Mouse (Mus musculus) c-Kit-positive CD71-positive TER-119-positive erythroid progenitor cells, embryonic 14.5 days (primary cell): ENCODE data around the gene Gm10563.
"Not testable (repeated sequence)": the region's sequence is repeated elsewhere in the genome, so short reads cannot be mapped to it uniquely, and the experiment has no call there.

Experiments
- DNase-seq: peaks from one replicate; pipeline ENCODE4 v3.0.0-alpha.2; 2013; ENCODE audit warnings: low spot score

The Gm10563 gene

DNA sequence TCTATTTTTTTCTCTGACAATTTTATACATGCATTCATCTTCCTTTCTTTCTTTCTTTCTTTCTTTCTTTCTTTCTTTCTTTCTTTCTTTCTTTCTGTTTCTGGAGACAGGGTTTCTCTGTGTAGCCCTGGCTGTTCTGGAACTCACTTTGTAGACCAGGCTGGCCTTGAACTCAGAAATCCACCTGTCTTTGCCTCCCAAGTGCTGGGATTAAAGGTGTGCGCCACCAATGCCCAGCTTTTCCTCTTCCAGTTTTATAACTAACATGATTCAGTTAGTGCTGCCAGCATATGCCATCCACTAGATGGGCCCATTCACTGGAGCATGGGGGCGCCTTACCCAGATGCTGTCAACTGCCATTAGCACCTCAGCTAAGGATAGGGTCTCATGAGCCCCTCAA lies at the start of gene Gm10563:
Gene Gm10563 (minus strand): TSS at position 101 of the 400 bp plus-strand sequence.
- DNase-seq, result not testable (repeated sequence)

DNA sequence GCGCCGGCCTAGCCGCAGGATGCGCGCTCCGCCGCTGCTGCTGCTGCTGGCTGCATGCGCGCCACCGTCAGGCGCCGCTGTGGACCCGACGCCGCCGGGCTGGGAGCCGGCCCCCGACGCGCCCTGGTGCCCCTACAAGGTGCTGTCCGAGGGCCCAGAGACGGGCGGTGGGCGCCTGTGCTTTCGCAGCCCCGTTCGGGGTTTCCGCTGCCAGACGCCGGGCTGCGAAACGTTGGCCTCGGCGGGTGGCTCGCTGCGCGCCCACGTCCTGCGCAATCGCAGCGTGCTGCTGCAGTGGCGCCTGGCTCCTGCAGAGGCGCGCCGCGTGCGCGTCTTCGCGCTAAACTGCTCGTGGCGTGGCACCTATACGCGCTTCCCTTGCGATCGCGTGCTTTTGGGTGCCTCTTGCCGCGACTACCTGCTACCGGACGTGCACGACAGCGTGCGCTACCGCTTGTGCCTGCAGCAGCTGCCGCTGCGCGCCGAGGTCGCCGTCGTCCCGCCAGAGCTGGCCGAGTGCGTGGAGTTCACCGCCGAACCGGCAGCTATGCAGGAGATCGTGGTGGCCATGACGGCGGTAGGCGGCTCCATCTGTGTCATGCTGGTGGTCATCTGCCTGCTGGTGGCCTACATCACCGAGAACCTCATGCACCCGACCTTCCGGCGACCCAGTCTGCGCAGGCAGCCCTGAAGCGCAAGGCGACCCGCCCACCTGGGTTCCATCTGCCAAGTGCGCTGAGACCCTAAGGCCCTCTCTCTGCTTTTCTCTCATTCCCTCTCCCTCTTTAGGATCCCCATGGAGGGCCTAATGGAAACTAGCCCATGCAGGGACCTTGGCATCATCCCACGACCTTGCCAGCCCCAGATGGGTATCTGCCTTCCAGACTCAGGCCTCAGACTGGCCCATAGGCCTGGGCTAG lies 49.5 kb upstream of the Gm10563 start:
- no peak for DNase-seq

DNA sequence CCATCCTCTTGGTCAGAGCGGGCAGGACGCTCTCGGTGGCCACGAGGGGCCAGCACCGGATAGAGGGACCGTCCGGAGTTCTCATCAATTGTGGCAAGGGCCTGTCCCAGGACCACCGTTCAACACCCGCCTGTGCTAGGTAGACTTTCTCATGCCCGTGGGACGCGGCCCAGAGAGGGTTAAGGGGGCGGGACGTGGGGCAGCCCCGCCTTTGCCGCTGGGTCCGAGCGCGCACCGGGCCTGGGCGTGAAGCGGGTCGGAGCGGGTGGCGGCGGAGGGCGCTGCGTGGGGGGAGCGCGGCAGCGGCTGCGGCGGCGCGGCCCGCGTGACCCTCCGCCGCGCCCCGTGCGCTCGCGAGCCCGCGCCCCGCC lies 48.9 kb upstream of the Gm10563 start, which contains the start of gene Fndc10:
Gene Fndc10 (plus strand): TSS at position 232 of the 371 bp plus-strand sequence.
- no peak for DNase-seq

DNA sequence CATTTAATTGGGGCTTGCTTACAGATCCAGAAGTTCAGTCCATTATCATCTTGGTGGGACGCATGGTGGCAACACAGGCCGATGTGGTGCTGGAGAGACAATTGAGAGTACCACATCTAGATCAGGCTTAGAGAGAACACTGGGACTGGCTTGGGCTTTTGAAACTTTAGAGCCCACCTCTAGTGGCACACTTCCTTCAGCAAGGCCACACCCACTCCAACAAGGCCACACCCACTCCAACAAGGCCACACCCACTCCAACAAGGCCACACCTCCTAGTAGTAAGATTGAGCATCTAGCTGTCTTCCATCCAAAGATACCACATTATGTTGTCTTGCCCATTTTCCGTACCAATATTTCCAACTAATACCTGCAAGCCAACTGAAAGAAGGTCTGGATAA lies 47.2 kb upstream of the Gm10563 start:
- no peak for DNase-seq

DNA sequence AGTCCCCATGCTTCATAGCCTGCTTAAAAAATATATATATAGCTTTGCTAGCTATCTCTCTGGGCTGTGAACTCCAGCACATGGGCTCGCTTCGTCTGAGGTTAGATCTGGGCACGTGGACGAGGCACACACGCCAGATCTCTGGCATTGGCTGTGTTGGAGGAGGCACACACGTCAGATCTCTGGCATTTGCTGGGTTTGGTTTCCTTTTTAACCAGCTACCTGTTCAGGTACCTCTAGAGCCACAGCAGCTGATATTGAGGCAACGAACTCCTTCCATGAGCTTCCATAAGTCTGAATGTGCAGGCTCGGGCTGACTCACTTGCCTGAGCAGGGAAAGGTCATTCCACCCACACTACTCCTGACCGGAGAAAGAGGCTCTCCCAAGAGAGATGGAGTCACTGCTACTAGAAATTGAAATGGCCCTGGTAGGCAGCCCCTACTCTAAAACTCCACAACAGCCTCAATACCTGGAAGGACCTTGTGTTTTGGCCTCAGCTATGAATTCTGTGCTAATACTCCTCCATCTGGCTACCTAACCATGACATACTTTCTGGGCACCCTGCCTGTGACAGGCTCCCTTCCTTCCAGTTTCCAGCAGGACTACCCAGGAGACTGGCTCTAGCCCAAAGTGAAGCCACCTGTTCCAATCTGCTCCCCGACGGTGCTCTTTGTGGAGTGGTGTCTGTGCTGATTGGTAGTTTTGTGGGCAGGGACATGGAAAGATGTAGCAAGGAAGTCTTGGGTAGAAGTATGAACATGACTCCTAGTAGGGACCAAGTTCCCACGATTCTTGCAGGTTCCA lies 45.6 kb upstream of the Gm10563 start:
- DNase-seq, result no peak

DNA sequence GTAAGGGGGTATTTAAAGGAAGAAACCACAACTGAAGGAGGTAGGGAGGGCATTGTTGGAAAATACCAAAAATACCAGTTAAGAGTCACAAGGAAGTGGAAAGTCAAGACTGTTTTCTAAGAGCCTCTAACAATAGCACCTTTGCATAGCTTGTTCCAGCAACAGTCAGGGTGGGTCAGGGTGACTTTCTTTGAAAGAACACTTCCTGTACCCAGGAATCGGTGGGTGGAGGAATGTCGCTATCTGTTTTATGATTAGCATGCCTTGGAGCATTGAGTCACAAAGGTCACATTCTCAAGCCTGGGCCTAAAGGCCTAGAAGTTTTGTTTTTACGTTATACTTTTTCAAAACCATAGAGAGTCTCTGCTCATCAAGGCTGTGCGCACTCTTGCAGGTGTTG lies 42.6 kb upstream of the Gm10563 start:
- not testable (repeated sequence) for DNase-seq

DNA sequence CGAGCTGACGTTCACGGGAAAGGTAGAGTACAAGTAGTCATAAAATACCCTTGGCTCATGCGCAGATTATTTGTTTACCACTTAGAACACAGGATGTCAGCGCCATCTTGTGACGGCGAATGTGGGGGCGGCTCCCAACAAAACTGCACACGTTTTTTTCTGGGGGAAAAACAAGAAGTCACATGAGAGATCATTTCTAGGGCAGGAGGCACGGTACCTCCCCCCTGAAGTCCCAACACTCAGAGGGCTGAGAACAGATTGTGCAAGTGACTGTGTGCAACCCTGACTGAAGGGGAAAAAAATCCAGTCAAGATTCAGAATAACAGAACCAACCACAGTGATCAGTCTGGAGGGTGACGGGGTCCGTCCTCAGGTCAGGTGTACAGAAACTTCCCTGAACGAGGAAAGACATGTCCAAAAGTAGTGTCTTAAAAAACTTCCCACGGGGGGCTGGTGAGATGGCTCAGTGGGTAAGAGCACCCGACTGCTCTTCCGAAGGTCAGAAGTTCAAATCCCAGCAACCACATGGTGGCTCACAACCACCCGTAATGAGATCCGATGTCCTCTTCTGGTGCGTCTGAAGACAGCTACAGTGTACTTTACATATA lies 38.6 kb upstream of the Gm10563 start:
- not testable (repeated sequence) for DNase-seq

DNA sequence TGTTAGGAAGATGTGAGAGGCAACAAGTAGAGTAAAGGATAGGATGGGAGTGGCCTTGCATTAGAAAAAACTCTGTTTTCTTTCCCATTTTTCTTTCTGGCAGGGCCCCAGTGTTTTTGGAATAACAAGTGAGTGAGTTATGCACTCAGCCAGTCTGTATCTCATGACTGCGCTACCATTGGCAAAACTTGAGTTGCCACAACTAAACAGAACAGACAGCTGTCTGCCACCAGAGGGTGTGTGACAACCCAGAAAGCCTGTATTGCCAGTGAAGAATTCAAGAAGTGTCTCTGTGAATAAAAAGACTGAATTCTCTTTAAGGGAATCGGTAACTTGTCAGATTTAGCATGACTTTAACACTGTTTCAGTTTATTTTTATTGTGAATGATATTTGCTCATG lies 30.8 kb upstream of the Gm10563 start:
- no peak for DNase-seq

DNA sequence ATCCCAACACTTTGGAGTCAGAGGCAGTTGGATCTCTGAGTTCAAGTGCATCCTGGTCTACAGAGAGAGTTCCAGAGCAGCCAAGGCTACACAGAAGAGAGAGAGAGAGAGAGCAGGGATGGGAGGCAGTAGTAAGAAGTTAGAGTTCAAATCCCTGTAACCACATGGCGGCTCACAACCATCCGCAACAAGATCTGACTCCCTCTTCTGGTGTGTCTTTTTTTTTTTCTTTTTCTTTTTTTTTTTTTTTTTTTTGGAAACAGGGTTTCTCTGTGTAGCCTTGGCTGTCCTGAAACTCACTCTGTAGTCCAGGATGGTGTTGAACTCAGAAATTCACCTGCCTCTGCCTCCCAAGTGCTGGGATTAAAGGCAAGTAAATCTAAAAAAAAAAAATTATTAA lies 26.9 kb upstream of the Gm10563 start:
- no peak for DNase-seq

DNA sequence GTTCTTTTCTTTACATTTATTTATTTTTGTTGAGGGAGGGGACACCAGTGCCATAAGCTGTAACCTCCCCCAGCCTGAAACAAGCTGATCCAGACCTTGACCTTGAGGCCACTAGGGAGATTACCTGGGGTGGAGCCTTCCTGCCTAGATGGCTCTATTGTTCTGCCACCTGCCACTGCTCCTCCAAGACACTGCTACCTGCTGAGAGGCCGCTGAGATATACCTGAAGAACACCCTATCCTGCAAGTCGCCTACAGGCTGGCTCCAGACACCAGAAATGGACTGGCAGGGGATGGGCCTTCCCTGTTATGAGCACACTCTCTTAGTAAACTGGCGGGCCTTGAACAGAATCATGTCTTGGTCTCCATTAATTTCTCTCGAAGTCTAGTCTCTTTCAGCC lies 25.0 kb upstream of the Gm10563 start:
- DNase-seq, result not testable (repeated sequence)

DNA sequence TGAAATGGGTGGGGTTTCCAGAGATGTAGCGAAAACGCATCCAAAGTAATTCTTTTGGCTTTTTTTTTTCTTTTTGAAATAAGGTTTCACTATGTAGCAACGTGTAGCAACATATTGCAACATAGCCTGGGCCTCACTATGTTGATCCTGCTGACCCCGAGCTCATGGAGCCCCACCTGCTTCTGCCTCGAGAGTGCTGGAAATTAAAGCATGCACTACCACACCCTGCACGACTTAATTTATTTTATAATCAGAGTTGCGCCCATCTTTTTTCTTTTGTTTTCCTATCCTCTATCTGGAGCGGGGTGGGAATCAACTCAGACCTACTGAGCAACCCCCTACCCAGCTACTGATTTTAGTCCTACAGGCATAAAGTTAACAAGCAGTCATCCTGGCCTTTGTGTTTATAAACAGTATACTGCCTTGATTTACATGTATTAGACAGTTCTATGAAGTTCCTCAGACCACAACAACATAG lies 24.4 kb upstream of the Gm10563 start:
- DNase-seq, result no peak

DNA sequence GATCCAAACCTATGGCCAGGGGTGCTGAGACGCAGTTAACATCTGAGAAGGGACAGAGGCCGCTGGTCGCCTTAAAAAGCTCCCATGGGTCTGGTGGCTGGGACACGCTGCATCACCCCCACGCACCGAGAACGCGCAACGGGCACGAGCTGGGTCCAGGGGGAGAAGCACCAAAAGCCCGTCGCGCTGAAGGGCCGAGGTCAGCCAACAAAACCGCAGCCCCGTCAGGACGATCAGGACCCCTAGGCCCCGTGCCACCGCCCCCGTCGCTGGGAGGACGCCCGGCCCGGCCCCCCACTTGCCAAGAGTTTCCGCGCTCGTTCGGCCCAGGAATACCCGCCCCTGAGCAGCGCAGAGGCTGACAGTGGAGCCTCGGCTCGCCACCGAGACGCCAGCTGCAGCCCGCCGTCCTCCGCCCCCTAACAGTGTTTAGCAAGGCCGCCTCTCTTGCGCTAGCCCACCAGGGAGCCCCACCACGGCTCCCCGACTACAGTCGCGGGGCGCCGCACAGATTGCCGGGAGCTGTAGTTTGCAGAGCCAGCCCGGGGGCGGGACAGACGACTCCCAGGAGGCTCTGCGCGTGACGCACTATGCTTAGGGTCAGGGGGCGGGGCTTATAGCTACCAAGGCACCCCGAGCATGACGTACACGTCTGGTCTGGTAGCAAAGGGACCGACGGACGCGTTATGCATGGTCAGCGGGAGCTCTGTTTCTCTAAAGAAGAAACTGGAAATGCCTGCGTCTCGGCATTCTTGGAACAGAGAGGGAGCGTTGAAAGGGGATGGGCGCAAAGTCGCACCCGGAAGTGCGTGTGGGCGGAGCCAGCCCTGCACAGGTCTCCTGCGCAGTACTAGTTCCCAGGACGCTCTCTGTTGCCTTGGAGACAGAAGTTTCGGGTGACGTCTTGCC lies 23.7 kb upstream of the Gm10563 start, which contains the start of gene Mib2:
Gene Mib2 (minus strand): TSS at position 510 of the 909 bp plus-strand sequence.
- peak; percentile 95 for DNase-seq

DNA sequence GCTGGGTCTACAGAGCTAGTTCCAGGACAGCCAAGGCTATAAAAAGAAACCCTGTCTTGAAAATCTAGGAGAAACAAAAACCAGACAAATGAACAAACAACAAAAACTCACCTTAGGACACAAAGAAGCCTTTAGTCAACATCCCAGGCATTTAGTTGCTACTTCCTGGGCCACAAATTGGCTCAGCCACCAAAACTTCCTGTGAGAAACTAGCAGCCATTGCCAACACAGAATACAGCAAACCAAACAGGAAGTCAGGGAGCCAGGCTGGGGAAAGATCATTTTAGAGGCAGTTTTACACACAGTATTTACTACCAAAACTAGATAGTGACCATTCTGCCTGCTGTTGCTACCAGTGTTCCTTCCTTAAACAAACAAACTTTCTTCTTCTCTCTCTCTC lies 21.7 kb upstream of the Gm10563 start:
- DNase-seq, result no peak

DNA sequence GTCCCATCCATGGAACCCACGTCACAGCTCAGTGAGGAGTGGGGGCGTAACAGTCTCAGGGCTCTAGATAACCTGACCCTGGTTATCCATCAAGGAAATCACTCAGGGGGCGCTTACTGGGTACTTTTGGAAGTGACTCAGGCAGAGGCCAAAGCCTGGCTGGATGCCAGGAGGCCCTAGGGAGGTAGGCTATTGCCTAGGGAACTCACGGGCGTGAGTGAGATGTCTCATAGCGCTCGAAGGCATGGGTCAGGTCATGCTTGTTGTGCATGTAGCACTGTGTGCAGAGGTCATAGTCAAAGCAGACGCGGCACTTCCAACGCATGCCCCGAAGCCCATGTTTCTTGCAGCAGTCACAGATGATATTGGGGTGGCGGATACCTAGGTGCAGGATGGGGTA lies 15.4 kb upstream of the Gm10563 start:
- no peak for DNase-seq

DNA sequence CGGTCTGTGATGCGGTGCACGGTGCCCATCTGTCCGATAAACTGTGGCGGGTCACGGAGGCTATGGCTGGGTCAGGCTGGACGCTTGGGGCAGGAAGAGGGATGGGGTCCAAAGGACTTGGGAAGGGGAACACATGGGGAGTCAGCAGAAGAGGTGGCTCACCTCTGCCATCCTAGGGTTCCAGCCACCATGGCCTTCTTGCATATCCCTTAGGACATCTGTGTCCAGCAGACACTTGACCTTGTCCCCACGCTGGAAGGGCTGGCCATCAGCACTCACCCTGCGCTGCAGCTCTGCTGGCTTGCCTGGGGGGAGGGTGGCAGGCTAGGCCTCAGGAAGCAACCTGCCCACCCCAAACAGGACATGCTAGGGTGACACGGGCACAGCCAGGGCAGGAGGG lies 13.8 kb upstream of the Gm10563 start:
- no peak for DNase-seq

DNA sequence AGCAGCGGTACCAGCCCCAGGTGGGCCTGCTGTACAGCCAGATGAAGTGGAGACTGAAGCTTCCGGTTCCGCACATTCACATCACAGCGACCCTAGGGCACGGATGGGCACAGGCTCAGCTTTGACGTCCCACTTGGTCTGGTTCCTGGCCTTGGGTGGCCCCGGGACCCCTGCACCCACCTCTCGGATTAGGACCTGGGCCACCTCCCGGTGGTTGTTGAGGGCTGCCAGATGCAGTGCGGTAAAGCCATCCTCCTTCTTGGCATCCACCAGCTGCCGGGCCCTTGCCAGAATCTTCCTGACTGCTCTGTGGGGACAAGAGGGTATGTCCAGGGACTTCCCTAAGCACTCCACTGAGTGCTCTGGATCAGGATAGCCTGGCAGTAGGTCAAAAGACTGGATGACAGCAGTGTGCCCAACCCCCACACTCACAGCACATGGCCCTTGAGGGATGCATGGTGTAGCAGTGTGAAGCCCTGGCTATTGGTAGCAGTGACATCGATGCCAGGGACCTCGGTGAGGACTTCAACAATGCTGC lies 11.1 kb upstream of the Gm10563 start:
- DNase-seq, result no peak

DNA sequence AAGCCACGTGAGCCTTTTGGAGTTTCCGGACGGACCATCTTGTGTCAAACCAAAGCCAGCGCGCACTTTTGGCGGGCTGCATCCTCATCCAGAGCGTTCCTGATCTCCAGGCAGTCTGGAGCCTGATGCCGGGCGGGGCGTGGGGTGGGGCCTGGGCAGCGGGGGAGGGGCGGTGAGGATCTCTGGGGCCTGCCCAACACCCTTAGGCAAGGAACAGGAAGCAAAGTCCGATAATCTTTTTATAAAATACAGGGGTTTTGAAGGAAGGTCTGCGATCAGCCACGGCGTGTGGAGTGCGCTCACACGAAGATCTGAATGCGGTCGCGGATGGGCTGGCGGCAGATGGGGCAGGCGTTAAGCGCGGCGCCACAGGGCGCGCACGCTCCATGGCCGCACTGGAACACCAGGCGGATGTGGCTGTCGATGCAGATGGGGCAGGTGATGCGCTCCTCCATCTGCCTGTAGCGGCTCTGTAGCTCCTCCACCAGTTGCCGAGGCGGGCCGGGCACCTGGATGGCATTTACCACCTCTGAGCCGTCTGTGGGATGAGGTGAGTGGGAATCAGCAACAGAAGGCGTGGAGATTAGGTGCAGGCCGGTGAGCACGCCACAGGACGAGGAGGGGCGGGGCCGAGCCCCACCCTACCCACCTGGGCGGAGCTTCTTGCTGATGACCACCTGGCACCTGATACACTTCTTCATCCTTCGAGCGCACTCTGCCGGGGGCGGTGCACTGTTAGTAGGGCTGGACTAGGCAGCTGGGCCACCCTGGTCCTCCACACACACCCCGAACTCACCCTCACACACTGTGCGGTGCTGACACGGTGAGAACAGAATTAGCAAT lies 9.5 kb upstream of the Gm10563 start:
- DNase-seq, result no peak

DNA sequence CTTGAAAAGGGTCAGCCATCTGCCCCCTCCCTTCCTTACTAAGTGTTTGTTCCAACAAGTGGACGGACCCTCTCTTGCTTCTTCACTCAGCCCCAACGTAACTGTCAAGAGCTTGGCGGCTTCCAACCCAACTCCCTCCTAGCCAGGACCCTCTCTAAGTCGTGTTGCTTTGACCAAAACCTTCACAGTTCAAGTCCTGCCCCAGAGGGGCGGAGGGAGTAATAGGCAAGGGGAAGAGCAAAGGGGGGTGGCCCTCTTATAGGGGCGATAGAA lies 8.9 kb upstream of the Gm10563 start:
- DNase-seq, result no peak

DNA sequence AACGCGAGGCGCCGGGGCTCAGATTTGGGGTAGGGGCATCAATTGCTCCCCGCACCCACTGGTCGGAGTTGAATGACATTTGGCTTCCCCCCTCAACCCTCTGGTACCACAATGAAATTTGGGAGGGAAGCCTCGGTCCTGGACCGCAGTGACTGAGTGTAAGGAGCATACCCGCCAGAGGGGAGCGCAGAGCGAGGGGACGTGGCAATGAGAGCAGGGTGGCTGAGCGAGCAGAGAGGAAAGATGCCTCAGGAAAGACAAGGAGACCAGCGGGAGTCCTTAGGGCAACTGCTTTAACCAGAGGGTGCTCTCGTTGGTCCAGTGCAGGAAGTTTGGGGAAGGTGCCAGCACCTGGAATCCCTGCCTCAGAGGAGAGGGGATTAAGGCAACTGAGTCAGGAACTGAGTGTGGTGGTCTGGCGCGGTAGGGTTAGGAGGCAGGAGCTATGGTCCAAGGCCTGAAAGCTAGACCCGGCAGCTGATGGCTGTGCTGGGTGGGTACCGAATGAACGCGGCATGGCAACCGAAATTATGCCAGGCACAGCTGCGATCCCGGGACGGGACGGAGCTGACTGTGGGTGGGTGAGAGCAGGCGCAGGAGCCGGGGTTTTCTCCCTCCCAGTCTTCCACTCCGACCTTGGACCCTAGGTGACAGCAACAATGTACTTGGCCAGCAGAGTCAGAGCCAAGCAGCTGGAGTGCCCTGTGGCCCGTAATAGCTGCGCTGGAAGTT lies 8.4 kb upstream of the Gm10563 start:
- no peak for DNase-seq

DNA sequence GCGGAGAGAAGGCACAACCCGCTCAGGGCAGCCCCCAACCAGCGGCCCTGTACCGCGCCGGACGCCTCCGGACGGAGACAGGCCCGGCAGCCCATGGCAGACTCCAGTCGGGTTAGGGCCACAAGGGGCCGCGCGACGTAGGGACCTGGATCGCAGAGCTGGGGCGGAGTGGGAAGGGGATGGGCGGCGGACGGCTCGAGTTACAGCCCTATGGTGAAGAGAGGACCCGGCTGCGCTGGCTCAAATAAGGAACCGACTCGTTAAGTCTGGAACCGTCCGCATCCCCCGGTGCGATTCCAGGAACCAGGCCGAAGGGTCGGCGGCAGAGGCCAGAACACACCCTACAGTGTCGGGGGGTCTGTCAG lies 7.9 kb upstream of the Gm10563 start, which contains the start of gene Mmp23:
Gene Mmp23 (minus strand): TSS at position 299 of the 365 bp plus-strand sequence.
- no peak for DNase-seq
